Mouse (Mus musculus): Measurements from ENCODE around the gene Ccr6.

GRCm38 (mm10) chr17:8303671-8304070 is 67.8 kb downstream of the Ccr6 start:
- no peak for TF ChIP-seq CTCF (IDR thresholded peaks at IDR 0.05; ENCODE audit: extremely low read depth, insufficient read depth, insufficient read length, insufficient replicate concordance)
- TF ChIP-seq POLR2A (IDR thresholded peaks at IDR 0.05; ENCODE audit: low read depth, low read length), result no peak

Data from spleen, adult 2 months (tissue).